Mouse (Mus musculus) megakaryocyte, embryonic 14.5 days (primary cell): Measurements from ENCODE around the gene Ano3.

Experiments
- FLI1 ChIP-seq: IDR thresholded peaks from 2 replicates; pipeline ENCODE4 v1.6.1; 2012; ENCODE audit warnings: low read length, inconsistent platforms, mixed read lengths
- GATA1 ChIP-seq: IDR thresholded peaks from 3 replicates; pipeline ENCODE4 v1.6.1; 2012; ENCODE audit warnings: mixed read lengths, low read length, inconsistent platforms, borderline replicate concordance

DNA sequence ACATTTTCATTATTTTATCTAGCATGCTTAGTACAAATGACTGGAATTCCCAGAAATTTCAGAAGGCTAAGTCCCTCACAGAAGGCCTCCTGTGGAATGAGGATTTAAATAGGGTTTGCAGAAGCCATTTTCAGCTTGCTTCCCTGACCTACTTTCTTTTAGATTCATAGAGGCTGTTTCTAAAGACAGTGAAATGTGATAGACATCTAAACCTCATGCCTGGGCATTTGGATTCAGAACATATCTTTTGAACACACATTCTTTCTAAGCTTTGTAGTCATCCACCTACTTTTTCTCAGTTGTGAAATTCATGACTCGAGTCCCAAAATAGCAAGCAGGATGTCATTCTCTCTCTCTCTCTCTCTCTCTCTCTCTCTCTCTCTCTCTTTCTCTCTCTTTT lies 228.5 kb downstream of the Ano3 start:
- TF ChIP-seq FLI1 (no peak), GATA1 (no peak)
